Mouse (Mus musculus) midbrain, embryonic 12.5 days (tissue): Measurements from ENCODE around the gene Tmem207. TPM values are rescaled to one million over a fixed set of nuclear protein-coding genes. Genes with fewer than 3 reads are reported as not detected.
A peak's percentile ranks its signal among the peaks of the same experiment; 100 is the strongest.
"Not testable (repeated sequence)": the region's sequence is repeated elsewhere in the genome, so short reads cannot be mapped to it uniquely, and the experiment has no call there.

Source experiments
- ATAC-seq: fragments of 200-750 bp; cut with Nextera tagmentation; 2 replicates; pipeline ENCODE4 v1.8.0; 2017; ENCODE audit warnings: low read depth, moderate TSS enrichment, moderate library complexity; ENCODE audit not compliant: low FRiP score
- H3K27ac ChIP-seq: fragments of 300-500 bp; sonication (generic); replicated peaks from 2 replicates; pipeline ENCODE4 v1.5.1; 2016; ENCODE audit warnings: mild to moderate bottlenecking
- H3K27me3 ChIP-seq: fragments of 300-500 bp; sonication (generic); 2 replicates; pipeline ENCODE4 v1.6.1; 2016; ENCODE audit warnings: mild to moderate bottlenecking
- H3K36me3 ChIP-seq: fragments of 300-500 bp; sonication (generic); 2 replicates; pipeline ENCODE4 v1.6.1; 2016
- H3K4me1 ChIP-seq: fragments of 300-500 bp; sonication (generic); 2 replicates; pipeline ENCODE4 v1.6.1; 2016
- H3K4me2 ChIP-seq: fragments of 300-500 bp; sonication (generic); replicated peaks from 2 replicates; pipeline ENCODE4 v1.6.1; 2016; ENCODE audit warnings: mild to moderate bottlenecking, moderate library complexity
- H3K4me3 ChIP-seq: fragments of 300-500 bp; sonication (generic); 2 replicates; pipeline ENCODE4 v1.5.1; 2016; ENCODE audit warnings: mild to moderate bottlenecking
- H3K9ac ChIP-seq: fragments of 300-500 bp; sonication (generic); replicated peaks from 2 replicates; pipeline ENCODE4 v1.6.1; 2016; ENCODE audit warnings: mild to moderate bottlenecking, moderate library complexity
- H3K9me3 ChIP-seq: fragments of 300-500 bp; sonication (generic); 2 replicates; pipeline ENCODE4 v1.6.1; 2016; ENCODE audit warnings: mild to moderate bottlenecking
- WGBS: fragments of 180-500 bp; shearing (Covaris S2); methylation state at CpG from one replicate; pipeline ENCODE4 v1.1.7; 2016; 5-methylcytosine and 5-hydroxymethylcytosine counted together
- polyA plus RNA-seq: library from polyadenylated mRNA; unstranded; fragments of >200 nt; fragmentation: Nextera tagmentation; extraction: Ambion mirVana; gene quantifications from 2 replicates; pipeline ENCODE4 v1.2.1, GENCODE M21; 2016

The Tmem207 gene
- polyA plus RNA-seq, 1 experiment from 2014 or later: 0.34 TPM

GRCm38 (mm10) chr16:26530451-26530850, 3.9 kb upstream of the Tmem207 start:
- Histone ChIP-seq H3K4me1 (peaks cover 7% of the 10 kb centered on the region; the same call in 1 of the 2 replicates), H3K36me3 (no peaks in the 10 kb centered on the region), H3K4me3 (no peak overlapping the region), H3K4me2 (no peak overlapping the region), H3K9ac (no peak overlapping the region), H3K9me3 (no peaks in the 10 kb centered on the region), H3K27me3 (no peaks in the 10 kb centered on the region), H3K27ac (no peak overlapping the region)
- no peak for ATAC-seq
- WGBS: 98% methylated on average over 1 of the region's 1 CpGs

- Histone ChIP-seq H3K4me2 (no peak overlapping the region), H3K9me3 (no peaks in the 10 kb centered on the region), H3K4me1 (peaks cover 7% of the 10 kb centered on the region; the same call in 1 of the 2 replicates), H3K9ac (no peak overlapping the region), H3K27me3 (no peaks in the 10 kb centered on the region), H3K4me3 (no peak overlapping the region), H3K36me3 (no peaks in the 10 kb centered on the region), H3K27ac (peak overlapping the region; percentile 46)
- peak; percentile 95 for ATAC-seq
- 65% methylated on average over 10 of the region's 10 CpGs for WGBS
These were observed 1.5 kb upstream of the Tmem207 start for GRCm38 (mm10) chr16:26527931-26528666.

- Histone ChIP-seq H3K27ac (no peak overlapping the region), H3K4me1 (peaks cover 7% of the 10 kb centered on the region; the same call in 1 of the 2 replicates), H3K27me3 (no peaks in the 10 kb centered on the region), H3K4me3 (no peak overlapping the region), H3K4me2 (no peak overlapping the region), H3K9ac (no peak overlapping the region), H3K9me3 (no peaks in the 10 kb centered on the region), H3K36me3 (no peaks in the 10 kb centered on the region)
- no peak for ATAC-seq
- WGBS: 61% methylated on average over 5 of the region's 5 CpGs
These were observed 737 bp downstream of the Tmem207 start for GRCm38 (mm10) chr16:26525832-26526231.

GRCm38 (mm10) chr16:26519596-26519995, 7.0 kb downstream of the Tmem207 start:
- no peaks in the 10 kb centered on the region for H3K27me3 ChIP-seq
- no peak for ATAC-seq
- no peak overlapping the region for H3K4me2 ChIP-seq
- H3K4me1 ChIP-seq: no peaks in the 10 kb centered on the region
- H3K36me3 ChIP-seq: no peaks in the 10 kb centered on the region
- 57% methylated on average over 2 of the region's 2 CpGs for WGBS
- no peak overlapping the region for H3K27ac ChIP-seq
- H3K9ac ChIP-seq: no peak overlapping the region
- no peak overlapping the region for H3K4me3 ChIP-seq
- no peaks in the 10 kb centered on the region for H3K9me3 ChIP-seq

GRCm38 (mm10) chr16:26504961-26505360, 21.6 kb downstream of the Tmem207 start:
- Histone ChIP-seq H3K9me3 (no peaks in the 10 kb centered on the region), H3K4me2 (no peak overlapping the region), H3K27ac (no peak overlapping the region), H3K4me3 (no peak overlapping the region), H3K9ac (no peak overlapping the region), H3K36me3 (no peaks in the 10 kb centered on the region), H3K4me1 (no peaks in the 10 kb centered on the region), H3K27me3 (no peaks in the 10 kb centered on the region)
- WGBS: 90% methylated on average over 4 of the region's 4 CpGs
- ATAC-seq: no peak

- no peaks in the 10 kb centered on the region for H3K9me3 ChIP-seq
- H3K4me1 ChIP-seq: no peaks in the 10 kb centered on the region
- no peaks in the 10 kb centered on the region for H3K27me3 ChIP-seq
- WGBS: 89% methylated on average over 3 of the region's 3 CpGs
- no peak overlapping the region for H3K9ac ChIP-seq
- no peak overlapping the region for H3K4me2 ChIP-seq
- no peak overlapping the region for H3K27ac ChIP-seq
- no peak for ATAC-seq
- no peak overlapping the region for H3K4me3 ChIP-seq
- no peaks in the 10 kb centered on the region for H3K36me3 ChIP-seq
These were observed 25.8 kb downstream of the Tmem207 start for GRCm38 (mm10) chr16:26500738-26501137.

GRCm38 (mm10) chr16:26499705-26500104, 26.9 kb downstream of the Tmem207 start:
- not testable (repeated sequence) for H3K27me3 ChIP-seq, H3K36me3 ChIP-seq, H3K4me3 ChIP-seq, H3K9me3 ChIP-seq, ATAC-seq, H3K4me2 ChIP-seq, H3K4me1 ChIP-seq, H3K9ac ChIP-seq, H3K27ac ChIP-seq
- WGBS: 92% methylated on average over 3 of the region's 3 CpGs

GRCm38 (mm10) chr16:26495721-26496120, 30.8 kb downstream of the Tmem207 start:
- Histone ChIP-seq H3K9ac (no peak overlapping the region), H3K9me3 (no peaks in the 10 kb centered on the region), H3K36me3 (no peaks in the 10 kb centered on the region), H3K4me1 (no peaks in the 10 kb centered on the region), H3K4me2 (no peak overlapping the region), H3K27me3 (no peaks in the 10 kb centered on the region), H3K4me3 (no peak overlapping the region), H3K27ac (no peak overlapping the region)
- ATAC-seq: no peak
- 23% methylated on average over 2 of the region's 2 CpGs for WGBS

- no peak overlapping the region for H3K27ac ChIP-seq
- H3K4me2 ChIP-seq: no peak overlapping the region
- H3K4me3 ChIP-seq: no peak overlapping the region
- 83% methylated on average over 4 of the region's 4 CpGs for WGBS
- no peak for ATAC-seq
- no peak overlapping the region for H3K9ac ChIP-seq
- no peaks in the 10 kb centered on the region for H3K9me3 ChIP-seq
- H3K4me1 ChIP-seq: no peaks in the 10 kb centered on the region
- no peaks in the 10 kb centered on the region for H3K36me3 ChIP-seq
- H3K27me3 ChIP-seq: no peaks in the 10 kb centered on the region
These were observed 55.3 kb downstream of the Tmem207 start for GRCm38 (mm10) chr16:26471254-26471653.

GRCm38 (mm10) chr16:26466535-26466934, 60.0 kb downstream of the Tmem207 start:
- no peaks in the 10 kb centered on the region for H3K4me1 ChIP-seq
- no peak overlapping the region for H3K9ac ChIP-seq
- ATAC-seq: no peak
- H3K36me3 ChIP-seq: no peaks in the 10 kb centered on the region
- H3K4me2 ChIP-seq: no peak overlapping the region
- 84% methylated on average over 4 of the region's 4 CpGs for WGBS
- H3K27me3 ChIP-seq: no peaks in the 10 kb centered on the region
- no peak overlapping the region for H3K4me3 ChIP-seq
- no peaks in the 10 kb centered on the region for H3K9me3 ChIP-seq
- H3K27ac ChIP-seq: no peak overlapping the region

GRCm38 (mm10) chr16:26462835-26463234, 63.7 kb downstream of the Tmem207 start, which contains the start of gene Cldn16:
Gene Cldn16, plus strand, starts transcription at chr16:26463135.
- Histone ChIP-seq H3K9ac (no peak within 1 kb of the TSS), H3K9me3 (no peaks in the 10 kb centered on the region), H3K36me3 (no peaks in the 10 kb centered on the region), H3K4me3 (no peak within 1 kb of the TSS), H3K4me2 (no peak within 1 kb of the TSS), H3K27ac (no peak within 1 kb of the TSS), H3K27me3 (no peaks in the 10 kb centered on the region), H3K4me1 (no peaks in the 10 kb centered on the region)
- ATAC-seq: no peak
- 80% methylated on average over 7 of the region's 7 CpGs for WGBS

- WGBS: 86% methylated on average over 2 of the region's 2 CpGs
- no peaks in the 10 kb centered on the region for H3K36me3 ChIP-seq
- H3K9ac ChIP-seq: no peak overlapping the region
- no peaks in the 10 kb centered on the region for H3K4me1 ChIP-seq
- no peak overlapping the region for H3K27ac ChIP-seq
- no peak overlapping the region for H3K4me2 ChIP-seq
- no peaks in the 10 kb centered on the region for H3K9me3 ChIP-seq
- H3K27me3 ChIP-seq: no peaks in the 10 kb centered on the region
- ATAC-seq: no peak
- no peak overlapping the region for H3K4me3 ChIP-seq
These were observed 70.4 kb downstream of the Tmem207 start for GRCm38 (mm10) chr16:26456182-26456581.

- Histone ChIP-seq H3K9ac (no peak overlapping the region), H3K36me3 (no peaks in the 10 kb centered on the region), H3K4me2 (no peak overlapping the region), H3K4me3 (no peak overlapping the region), H3K27ac (no peak overlapping the region), H3K9me3 (no peaks in the 10 kb centered on the region), H3K4me1 (no peaks in the 10 kb centered on the region), H3K27me3 (no peaks in the 10 kb centered on the region)
- 77% methylated on average over 3 of the region's 3 CpGs for WGBS
- no peak for ATAC-seq
These were observed 72.4 kb downstream of the Tmem207 start for GRCm38 (mm10) chr16:26454163-26454562.
